Mouse (Mus musculus): ENCODE measurements around the gene Tmem126a.

The Tmem126a gene

GRCm38 (mm10) chr7:90456845-90457468, at the start of gene Tmem126a:
Tmem126a (minus strand) TSS chr7:90457229.
- DNase-seq (ENCODE audit: low read depth, low spot score) = peak; percentile 88

- no peak for DNase-seq (ENCODE audit: low read depth, low spot score)
Observed at GRCm38 (mm10) chr7:90482607-90483006, 25.6 kb upstream of the Tmem126a start.

GRCm38 (mm10) chr7:90476313-90477245, 19.6 kb upstream of the Tmem126a start, which contains the start of gene Dlg2:
Dlg2 (plus strand) TSS chr7:90476672.
- no peak for DNase-seq (ENCODE audit: low read depth, low spot score)

- peak; percentile 98 for DNase-seq (ENCODE audit: low read depth, low spot score)
Observed at GRCm38 (mm10) chr7:90475793-90476312, 18.8 kb upstream of the Tmem126a start, which contains the start of gene Tmem126b. Tmem126b (minus strand) TSS chr7:90476001.

GRCm38 (mm10) chr7:90473511-90473910, 16.5 kb upstream of the Tmem126a start:
- DNase-seq (ENCODE audit: low read depth, low spot score) = no peak

- no peak for DNase-seq (ENCODE audit: low read depth, low spot score)
Observed at GRCm38 (mm10) chr7:90461441-90461840, 4.4 kb upstream of the Tmem126a start.

- DNase-seq (ENCODE audit: low read depth, low spot score) = no peak
Observed at GRCm38 (mm10) chr7:90460930-90461329, 3.9 kb upstream of the Tmem126a start.

GRCm38 (mm10) chr7:90460330-90460729, 3.3 kb upstream of the Tmem126a start:
- DNase-seq (ENCODE audit: low read depth, low spot score) = no peak

GRCm38 (mm10) chr7:90457517-90457916, 488 bp upstream of the Tmem126a start:
- no peak for DNase-seq (ENCODE audit: low read depth, low spot score)

- DNase-seq (ENCODE audit: low read depth, low spot score) = no peak
Observed at GRCm38 (mm10) chr7:90456149-90456844, 732 bp downstream of the Tmem126a start.

- DNase-seq (ENCODE audit: low read depth, low spot score) = no peak
Observed at GRCm38 (mm10) chr7:90444206-90444605, 12.8 kb downstream of the Tmem126a start.

- peak; percentile 38 for DNase-seq (ENCODE audit: low read depth, low spot score)
Observed at GRCm38 (mm10) chr7:90443101-90444091, 13.6 kb downstream of the Tmem126a start.

- peak; percentile 98 for DNase-seq (ENCODE audit: low read depth, low spot score)
Observed at GRCm38 (mm10) chr7:90442518-90443080, 14.4 kb downstream of the Tmem126a start, which contains the start of gene Crebzf. Crebzf (plus strand) TSS chr7:90442729.

- no peak for DNase-seq (ENCODE audit: low read depth, low spot score)
Observed at GRCm38 (mm10) chr7:90442070-90442469, 15.0 kb downstream of the Tmem126a start.

GRCm38 (mm10) chr7:90440044-90440443, 17.0 kb downstream of the Tmem126a start:
- DNase-seq (ENCODE audit: low read depth, low spot score) = no peak

GRCm38 (mm10) chr7:90432221-90432620, 24.8 kb downstream of the Tmem126a start:
- DNase-seq (ENCODE audit: low read depth, low spot score) = no peak

- no peak for DNase-seq (ENCODE audit: low read depth, low spot score)
Observed at GRCm38 (mm10) chr7:90427006-90427405, 30.0 kb downstream of the Tmem126a start.

GRCm38 (mm10) chr7:90426020-90427001, 30.7 kb downstream of the Tmem126a start, which contains the start of gene Ccdc89:
Ccdc89 (plus strand) TSS chr7:90426577.
- peak; percentile 88 for DNase-seq (ENCODE audit: low read depth, low spot score)

- DNase-seq (ENCODE audit: low read depth, low spot score) = peak; percentile 69
Observed at GRCm38 (mm10) chr7:90409934-90410333, 47.1 kb downstream of the Tmem126a start.
